ENCODE assay signal across 16 mouse cellular contexts in the genomic region with DNA sequence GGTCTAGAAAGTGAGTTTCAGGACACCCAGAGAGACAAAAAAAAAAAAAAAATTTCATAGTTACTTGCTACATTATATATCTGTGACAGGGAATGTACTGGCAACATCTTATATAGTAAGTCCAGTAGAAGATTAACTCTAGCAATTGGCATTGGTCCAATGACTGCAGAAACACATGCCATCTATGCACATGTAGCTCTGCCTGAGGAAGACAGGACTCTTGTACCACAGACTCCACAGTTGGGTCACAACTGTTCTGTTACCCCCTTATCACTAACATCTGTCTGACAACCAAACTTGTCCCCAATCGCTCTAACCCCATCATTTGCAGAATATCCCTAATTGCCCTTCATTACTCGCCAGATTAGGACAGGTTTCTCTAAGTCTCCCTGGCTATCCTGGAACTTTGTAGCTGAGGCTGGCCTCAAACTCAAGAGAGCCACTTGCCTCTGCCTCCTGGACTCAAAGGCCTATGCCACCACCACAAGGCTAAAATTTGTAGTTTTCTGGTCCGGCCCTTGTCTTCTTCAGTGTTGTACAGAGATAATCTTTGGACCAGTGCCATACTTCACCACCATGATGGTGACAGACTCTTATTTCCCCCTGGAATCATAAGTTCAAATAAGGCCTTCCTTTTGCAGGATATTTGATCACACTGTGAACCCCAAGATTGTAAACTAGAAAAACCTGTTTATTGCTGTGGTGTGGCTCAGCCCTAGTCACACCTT. TPM values are rescaled to one million over a fixed set of nuclear protein-coding genes. Genes with fewer than 3 reads are reported as not detected.
A peak's percentile ranks its signal among the peaks of the same experiment; 100 is the strongest.
DNase-seq lines count a peak whose midpoint lies in the region; ATAC-seq and TF ChIP-seq lines count a peak whose summit lies in the region.
"Had no signal": no experiment of that assay in that cellular context is flagged by ENCODE, and none has a peak within 500 bp of the region (broad histone marks: within the 10 kb centered on the region; RNA-seq: fewer than 3 reads in every experiment).

No protein-coding gene starts in this region.

- TF ChIP-seq EP300 in liver, postnatal 0 days (IDR thresholded peaks at IDR 0.05; ENCODE audit: low read depth): peak; percentile 49

- H3K4me2 ChIP-seq in kidney, embryonic 16.5 days (replicated peaks; ENCODE audit: low read depth, low read length): no peak overlapping the region
- peak overlapping the region; percentile 29; the same call in 1 of the 2 replicates for H3K4me2 ChIP-seq in liver, postnatal 0 days (ENCODE audit: low read depth, low read length)
- H3K4me2 ChIP-seq: heart, embryonic 15.5 days; midbrain, embryonic 11.5 days had no signal

- no peak for TF ChIP-seq CTCF in kidney, adult 2 months (conservative IDR thresholded peaks at IDR 0.05; ENCODE audit: insufficient read depth, insufficient read length, low read depth, low read length)
- TF ChIP-seq CTCF in G1E (IDR thresholded peaks at IDR 0.05; ENCODE audit: low read depth, low read length): no peak
- TF ChIP-seq CTCF in liver, postnatal 0 days (IDR thresholded peaks at IDR 0.05; ENCODE audit: low read depth): no peak
- TF ChIP-seq CTCF in lung, adult 2 months (IDR thresholded peaks at IDR 0.05; ENCODE audit: insufficient read depth, low read length): no peak

- H3K9ac ChIP-seq in kidney, embryonic 16.5 days (replicated peaks; ENCODE audit: low read length): no peak overlapping the region
- no peak overlapping the region for H3K9ac ChIP-seq in liver, postnatal 0 days (replicated peaks)
- H3K9ac ChIP-seq: heart, embryonic 15.5 days had no signal

- 91% methylated on average over 3 of the region's 3 CpGs for WGBS in kidney, adult 2 months
- 91% methylated on average over 3 of the region's 3 CpGs for WGBS in kidney, embryonic 16.5 days
- WGBS in liver, postnatal 0 days (ENCODE audit: insufficient replicate concordance): 52% methylated on average over 3 of the region's 3 CpGs
- 98% methylated on average over 3 of the region's 3 CpGs for WGBS in lung, adult 2 months

- no peak overlapping the region for H3K4me3 ChIP-seq in kidney, adult 2 months (ENCODE audit: insufficient read depth, low read depth, low read length)
- H3K4me3 ChIP-seq in kidney, embryonic 16.5 days (ENCODE audit: low read length): no peak overlapping the region
- no peak overlapping the region; the same call in 1 of the 2 replicates for H3K4me3 ChIP-seq in G1E (ENCODE audit: low read depth, low read length)
- H3K4me3 ChIP-seq in liver, postnatal 0 days (ENCODE audit: low read depth, low read length): no peak overlapping the region
- H3K4me3 ChIP-seq in lung, adult 2 months (replicated peaks; ENCODE audit: extremely low read depth, low read depth, low read length): no peak overlapping the region
- H3K4me3 ChIP-seq: forebrain, embryonic 10.5 days; heart, embryonic 15.5 days; hindbrain, embryonic 10.5 days; myocyte had no signal

- H3K27ac ChIP-seq in kidney, adult 2 months (ENCODE audit: insufficient read depth, low read depth, low read length): no peak overlapping the region
- H3K27ac ChIP-seq in kidney, embryonic 16.5 days (ENCODE audit: low read length): no peak overlapping the region
- H3K27ac ChIP-seq in liver, postnatal 0 days (ENCODE audit: low read depth): 0 out of 2 replicates have a peak overlapping the region, but pooled peaks have one; percentile 1
- H3K27ac ChIP-seq: forebrain, embryonic 10.5 days; heart, embryonic 15.5 days; hindbrain, embryonic 10.5 days had no signal

- no peaks in the 10 kb centered on the region for H3K36me3 ChIP-seq in kidney, adult 2 months (ENCODE audit: control insufficient read depth, insufficient read depth, low read length)
- H3K36me3 ChIP-seq in kidney, embryonic 16.5 days (ENCODE audit: insufficient read depth, low read length): no peaks in the 10 kb centered on the region; the same call in 1 of the 2 replicates
- peaks cover 14% of the 10 kb centered on the region for H3K36me3 ChIP-seq in G1E (replicated peaks)
- H3K36me3 ChIP-seq in liver, postnatal 0 days (replicated peaks; ENCODE audit: insufficient read depth, low read length): peaks cover 7% of the 10 kb centered on the region; the same call in 1 of the 2 replicates
- H3K36me3 ChIP-seq: heart, embryonic 15.5 days had no signal

- H3K4me1 ChIP-seq in kidney, adult 2 months (ENCODE audit: control insufficient read depth, insufficient read depth, low read length): peaks cover 6% of the 10 kb centered on the region; the same call in 1 of the 2 replicates
- no peaks in the 10 kb centered on the region for H3K4me1 ChIP-seq in kidney, embryonic 16.5 days (ENCODE audit: insufficient read depth, low read length)
- H3K4me1 ChIP-seq in G1E (ENCODE audit: insufficient read depth, low read depth, low read length): peaks cover 76% of the 10 kb centered on the region
- peaks cover 38% of the 10 kb centered on the region for H3K4me1 ChIP-seq in liver, postnatal 0 days (ENCODE audit: insufficient read depth)
- H3K4me1 ChIP-seq in lung, adult 2 months (ENCODE audit: control insufficient read depth, insufficient read depth, low read length): no peaks in the 10 kb centered on the region

- DNase-seq in kidney, adult 2 months: peak; percentile 37
- no peak for DNase-seq in G1E (ENCODE audit: low spot score)
- DNase-seq in liver, postnatal 0 days: no peak
- DNase-seq in right cerebral cortex, postnatal 10 days (ENCODE audit: low spot score in 2 of 2): no peak
- no peak for DNase-seq in ovary, postnatal 14 days (ENCODE audit: low spot score)
- no peak for DNase-seq in lung, adult 2 months
- DNase-seq: adrenal gland, postnatal 10 days; B cell, adult 2 months; cerebellum, postnatal 10 days had no signal

- no peak for TF ChIP-seq POLR2A in kidney, adult 2 months (IDR thresholded peaks at IDR 0.05; ENCODE audit: low read depth, low read length)
- no peak for TF ChIP-seq POLR2A in lung, adult 2 months (IDR thresholded peaks at IDR 0.05; ENCODE audit: borderline replicate concordance, extremely low read depth, low read depth, low read length)

- no peaks in the 10 kb centered on the region for H3K9me3 ChIP-seq in kidney, embryonic 16.5 days (ENCODE audit: low read length)
- peaks cover 5% of the 10 kb centered on the region; the same call in 1 of the 2 replicates for H3K9me3 ChIP-seq in G1E (replicated peaks)
- 0 out of 2 replicates have a peak, but pooled peaks cover 5% of the 10 kb centered on the region for H3K9me3 ChIP-seq in liver, postnatal 0 days (ENCODE audit: low read length)
- H3K9me3 ChIP-seq: heart, embryonic 15.5 days had no signal

- no peaks in the 10 kb centered on the region for H3K27me3 ChIP-seq in kidney, adult 2 months (replicated peaks; ENCODE audit: control insufficient read depth, insufficient read depth, low read length)
- H3K27me3 ChIP-seq in kidney, embryonic 16.5 days (ENCODE audit: insufficient read depth, low read length): no peaks in the 10 kb centered on the region
- no peaks in the 10 kb centered on the region for H3K27me3 ChIP-seq in G1E (ENCODE audit: insufficient read depth, low read length)
- H3K27me3 ChIP-seq in liver, postnatal 0 days (ENCODE audit: insufficient read depth, low read length): no peaks in the 10 kb centered on the region
- H3K27me3 ChIP-seq: heart, embryonic 15.5 days had no signal

- no peak for ATAC-seq in kidney, embryonic 16.5 days (ENCODE audit: low FRiP score, low TSS enrichment)
- peak; percentile 18; the same call in 1 of the 2 replicates for ATAC-seq in G1E (ENCODE audit: extremely low read depth, insufficient number of reproducible peaks, low FRiP score, poor library complexity, severe bottlenecking)
- ATAC-seq in erythroblast, adult 5-6 weeks (replicated peaks; ENCODE audit: low FRiP score, poor library complexity, severe bottlenecking): 0 out of 2 replicates have a peak, but pooled peaks have one; percentile 32
- no peak for ATAC-seq in liver, postnatal 0 days

RNA-seq across cellular contexts. Expression of a gene that starts 23.6 kb away (rescaled TPM):
- 38.7 and 43.1 TPM in 2 replicates for polyA plus RNA-seq in kidney, adult 2 months (2012; rRNA removed)
- polyA plus RNA-seq in kidney, embryonic 16.5 days (2015; fragmentation: Nextera tagmentation; extraction: Ambion mirVana): 76.6 and 81.1 TPM in 2 replicates
- 88.7 and 110 TPM in 2 replicates for total RNA-seq in G1E (2014; fragmentation: Nextera tagmentation)
- 194 and 216 TPM in 2 replicates for total RNA-seq in G1E (2017)
- polyA plus RNA-seq in G1E (2012): 61.6 and 76.8 TPM in 2 replicates
- total RNA-seq in erythroblast, adult 5-6 weeks (2015; ENCODE audit: low replicate concordance): 287 and 347 TPM in 2 replicates
- total RNA-seq in erythroblast, adult 5-6 weeks (2017; ENCODE audit: low replicate concordance): 544 and 662 TPM in 2 replicates
- polyA plus RNA-seq in liver, postnatal 0 days (2015; fragmentation: Nextera tagmentation; extraction: Ambion mirVana): 66.5 and 67.9 TPM in 2 replicates
- polyA plus RNA-seq in lung, adult 2 months (2012; rRNA removed): 18.2 and 23.3 TPM in 2 replicates

RNA-seq across cellular contexts. Expression of a gene that starts 52.0 kb away (rescaled TPM):
- 38.1 and 57.3 TPM in 2 replicates for polyA plus RNA-seq in kidney, adult 2 months (2012; rRNA removed)
- polyA plus RNA-seq in kidney, embryonic 16.5 days (2015; fragmentation: Nextera tagmentation; extraction: Ambion mirVana): 215 and 220 TPM in 2 replicates
- total RNA-seq in G1E (2014; fragmentation: Nextera tagmentation) (92.3 and 106 TPM in 2 replicates), G1E (2017) (128 and 130 TPM in 2 replicates)
- 67.8 and 76.2 TPM in 2 replicates for polyA plus RNA-seq in G1E (2012)
- total RNA-seq in erythroblast, adult 5-6 weeks (2015; ENCODE audit: low replicate concordance): 50.2 and 65.9 TPM in 2 replicates
- total RNA-seq in erythroblast, adult 5-6 weeks (2017; ENCODE audit: low replicate concordance): 34.2 and 52.1 TPM in 2 replicates
- 95.1 and 96.3 TPM in 2 replicates for polyA plus RNA-seq in liver, postnatal 0 days (2015; fragmentation: Nextera tagmentation; extraction: Ambion mirVana)
- polyA plus RNA-seq in lung, adult 2 months (2012; rRNA removed): 23.5 and 28.7 TPM in 2 replicates

Comparison
In these comparisons a context has a peak if more than half of its experiments do, and no peak if none do; other contexts are left out.
1. ATAC-seq: peak in G1E (single experiment) and erythroblast, adult 5-6 weeks (single experiment); none in kidney, embryonic 16.5 days (single experiment) and liver, postnatal 0 days (single experiment).